Mouse (Mus musculus) liver, adult 2 months (tissue): Measurements from ENCODE around the gene 9130019O22Rik.

Experiments used
- CTCF ChIP-seq: fragments of 200-500 bp; IDR thresholded peaks from 2 replicates; pipeline ENCODE4 v1.5.1; 2011; ENCODE audit warnings: low read depth, low read length, control low read depth
- POLR2A ChIP-seq: fragments of 200-500 bp; IDR thresholded peaks from 2 replicates; pipeline ENCODE4 v1.6.1; 2011; ENCODE audit warnings: low read length, control low read depth; ENCODE audit not compliant: insufficient read depth; ENCODE audit errors: extremely low read depth

DNA sequence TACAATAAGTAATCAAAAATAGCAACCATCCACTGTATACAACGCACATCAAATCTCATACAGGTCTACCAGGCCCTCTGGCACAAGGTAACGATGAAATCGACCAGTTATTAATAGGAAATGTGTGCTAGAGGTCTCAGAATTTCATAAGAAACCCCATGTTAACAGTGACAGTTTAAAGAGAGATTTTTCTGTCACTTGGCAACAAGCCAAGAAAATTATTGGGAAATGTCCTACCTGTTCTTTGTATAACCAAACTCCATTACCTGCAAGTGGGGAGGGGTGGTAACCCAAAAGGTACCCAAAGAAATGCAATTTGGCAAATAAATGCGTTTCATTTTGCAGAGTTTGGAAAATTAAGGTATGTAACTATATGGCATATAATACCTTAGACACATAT lies 28.5 kb downstream of the 9130019O22Rik start:
- TF ChIP-seq CTCF (no peak), POLR2A (no peak)
